Mouse (Mus musculus) bone marrow, adult 2 months (tissue): ENCODE data around the gene Acer3. TPM values are rescaled to one million over a fixed set of nuclear protein-coding genes. Genes with fewer than 3 reads are reported as not detected.

Experiments used
- H3K27ac ChIP-seq: fragments of 200-500 bp; 2 replicates; pipeline ENCODE4 v1.5.1; 2012; ENCODE audit warnings: low read depth, mild to moderate bottlenecking, control low read depth, inconsistent platforms, low read length; ENCODE audit not compliant: control insufficient read depth, poor library complexity, insufficient read depth
- H3K4me1 ChIP-seq: fragments of 200-500 bp; 2 replicates; pipeline ENCODE4 v1.6.1; 2011; ENCODE audit warnings: low read length; ENCODE audit not compliant: control insufficient read depth, insufficient read depth
- H3K4me3 ChIP-seq: fragments of 200-500 bp; replicated peaks from 2 replicates; pipeline ENCODE3; 2011; ENCODE audit warnings: mild to moderate bottlenecking, low read depth, low read length, control low read depth; ENCODE audit not compliant: control insufficient read depth
- CTCF ChIP-seq: fragments of 200-500 bp; IDR thresholded peaks from 2 replicates; pipeline ENCODE4 v1.5.1; 2011; ENCODE audit warnings: low read length, control low read depth; ENCODE audit not compliant: control insufficient read depth, insufficient read depth
- POLR2A ChIP-seq: fragments of 200-500 bp; IDR thresholded peaks from 2 replicates; pipeline ENCODE4 v1.6.1; 2011; ENCODE audit warnings: low read depth, mild to moderate bottlenecking, control low read depth, low read length, borderline replicate concordance; ENCODE audit not compliant: control insufficient read depth
- WGBS: fragments of 180-500 bp; shearing (Covaris S2); methylation state at CpG from one replicate; pipeline ENCODE4 v1.1.7; 2018; 5-methylcytosine and 5-hydroxymethylcytosine counted together
- polyA plus RNA-seq: library from polyadenylated mRNA; stranded (reverse); fragments of >200 nt; gene quantifications from 2 replicates; pipeline ENCODE4 v1.2.4, GENCODE M21; 2011; ENCODE audit warnings: low replicate concordance; ENCODE audit not compliant: missing spikeins, insufficient read depth, insufficient read length

Acer3 gene
- polyA plus RNA-seq, 1 experiment: 12.9 TPM

DNA sequence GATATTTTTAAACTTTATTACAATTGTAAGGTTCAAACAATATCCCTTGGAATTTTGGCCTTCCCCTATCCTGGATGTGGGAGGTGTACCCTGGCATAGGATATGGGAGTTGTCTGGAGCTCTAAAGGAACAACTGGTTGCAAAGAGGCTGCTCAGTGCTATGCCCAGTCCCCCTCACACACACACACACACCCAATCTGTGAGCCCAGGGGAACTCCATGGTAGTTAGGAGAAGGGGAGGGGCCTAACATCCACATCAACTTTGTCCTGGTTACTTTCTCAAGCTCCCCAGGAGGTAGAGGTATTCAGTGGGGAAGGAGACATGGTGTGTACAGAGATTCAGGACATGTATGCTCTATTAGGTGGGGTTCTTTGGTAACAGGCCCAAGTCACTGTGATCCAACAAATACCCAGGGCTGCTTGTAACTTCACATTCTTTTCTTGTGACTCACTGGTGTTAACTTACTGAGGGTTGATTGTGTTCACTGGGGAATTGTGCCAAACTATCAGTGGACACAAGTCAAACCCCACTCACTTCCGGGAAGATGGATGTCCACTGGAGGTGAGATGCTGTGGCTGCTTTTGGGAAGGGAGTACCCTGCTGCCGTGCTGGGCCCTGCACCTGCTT, 9.5 kb upstream of the Acer3 start:
- Histone ChIP-seq H3K4me1 (no peaks in the 10 kb centered on the region; the same call in 1 of the 2 replicates), H3K4me3 (no peak overlapping the region), H3K27ac (peak overlapping the region; percentile 39; the same call in 1 of the 2 replicates)
- TF ChIP-seq CTCF (no peak), POLR2A (no peak)
- 87% methylated on average over 2 of the region's 2 CpGs for WGBS

DNA sequence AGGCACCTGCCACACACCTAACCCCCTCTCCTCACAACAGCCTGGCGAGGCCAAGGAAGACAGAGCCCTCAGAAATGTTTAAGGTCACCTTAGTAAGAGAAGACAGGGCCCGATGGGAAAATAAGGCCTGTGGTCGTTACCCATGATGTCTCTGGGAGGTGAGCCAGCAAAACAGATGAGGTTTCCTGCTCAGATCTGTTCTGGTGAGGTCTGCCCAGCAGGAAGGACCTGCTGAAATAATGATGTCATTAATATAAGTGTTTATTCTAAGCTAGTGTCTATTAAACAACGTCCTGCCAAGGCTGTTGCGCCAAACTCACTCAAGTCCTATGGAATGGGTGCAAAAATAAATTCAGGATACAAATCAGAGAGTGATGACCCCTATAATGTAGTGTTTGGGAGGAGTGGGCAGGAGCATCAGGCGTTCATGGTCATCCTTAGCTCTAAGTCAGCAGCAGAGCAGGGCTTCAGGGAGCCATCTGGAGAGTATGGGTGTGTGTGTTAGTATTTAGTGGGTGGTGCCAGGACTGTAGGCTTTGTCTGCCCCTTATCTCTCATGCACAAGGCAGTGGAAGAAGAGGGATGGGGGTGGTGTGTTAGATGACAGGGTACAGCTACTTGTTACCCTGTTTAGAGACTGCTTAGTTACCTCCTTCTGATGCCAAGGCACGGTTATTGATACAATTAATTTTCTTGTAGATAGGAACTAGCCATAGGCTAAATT, 8.8 kb upstream of the Acer3 start:
- no peaks in the 10 kb centered on the region; the same call in 1 of the 2 replicates for H3K4me1 ChIP-seq
- 48% methylated on average over 7 of the region's 7 CpGs for WGBS
- H3K4me3 ChIP-seq: no peak overlapping the region
- TF ChIP-seq POLR2A: no peak
- no peak for TF ChIP-seq CTCF
- peak overlapping the region; percentile 40 for H3K27ac ChIP-seq

DNA sequence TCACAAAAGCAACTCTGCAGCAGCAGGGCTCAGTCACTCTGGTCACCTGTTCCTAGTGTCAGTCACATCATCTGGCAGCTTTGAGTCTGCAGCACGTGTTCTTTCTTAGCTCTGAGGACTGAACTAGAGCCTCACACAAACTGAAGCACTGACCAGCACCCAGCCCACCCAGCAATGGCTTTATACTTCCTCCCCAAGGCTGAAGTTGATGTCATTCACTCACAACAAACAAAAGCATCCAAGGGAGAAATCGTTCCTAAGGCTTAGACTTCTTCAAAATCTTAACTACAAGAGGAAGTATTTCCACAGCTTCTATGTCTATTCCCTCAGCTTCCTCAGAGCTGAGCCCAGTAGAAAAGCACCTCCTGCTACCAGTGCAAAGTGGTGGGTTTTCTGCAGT, 7.3 kb upstream of the Acer3 start:
- 29% methylated on average over 2 of the region's 2 CpGs for WGBS
- Histone ChIP-seq H3K27ac (no peak overlapping the region), H3K4me3 (no peak overlapping the region), H3K4me1 (peaks cover 3% of the 10 kb centered on the region; the same call in 1 of the 2 replicates)
- no peak for TF ChIP-seq CTCF
- TF ChIP-seq POLR2A: no peak

DNA sequence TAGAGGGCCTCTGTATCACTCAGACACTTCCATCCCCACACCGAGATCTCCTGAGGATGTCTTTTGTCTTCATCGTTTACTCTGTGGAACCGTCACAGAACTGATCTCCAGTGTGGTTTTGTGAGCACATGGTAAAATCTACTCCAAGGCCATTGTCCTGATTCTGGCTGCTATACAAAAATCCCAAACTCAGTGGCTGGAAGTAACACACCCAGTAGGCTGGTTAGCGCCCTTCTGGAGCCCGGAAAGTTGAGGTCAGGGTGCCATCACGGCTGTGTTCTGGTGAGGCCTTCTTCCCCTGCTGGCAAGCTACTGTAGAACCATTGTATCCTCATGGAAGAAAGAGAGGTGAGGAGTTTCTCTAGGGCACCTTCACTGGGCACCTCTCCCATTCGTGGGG, 5.0 kb upstream of the Acer3 start:
- no peak for TF ChIP-seq CTCF
- TF ChIP-seq POLR2A: no peak

DNA sequence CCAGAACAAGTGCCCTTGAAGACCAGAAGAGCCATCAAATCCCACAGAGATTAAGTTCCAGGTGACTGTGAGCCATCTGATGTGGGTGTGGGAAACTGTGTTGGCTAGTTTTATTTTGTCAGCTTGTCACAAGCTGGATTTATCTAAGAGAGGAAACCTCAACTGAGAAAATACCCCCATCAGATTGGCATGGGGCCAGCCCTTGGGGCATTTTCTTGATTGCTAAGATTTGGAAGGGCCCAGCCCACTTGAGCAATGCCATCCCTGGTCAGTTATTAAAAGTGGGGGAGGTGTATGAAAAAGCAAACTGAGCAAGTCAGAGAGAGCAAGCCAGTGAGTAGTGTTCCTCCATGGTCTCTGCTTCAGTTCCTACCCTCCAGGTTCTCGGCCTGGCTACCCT, 3.2 kb upstream of the Acer3 start:
- Histone ChIP-seq H3K27ac (no peak overlapping the region), H3K4me3 (no peak overlapping the region), H3K4me1 (peaks cover 3% of the 10 kb centered on the region; the same call in 1 of the 2 replicates)
- TF ChIP-seq POLR2A (no peak), CTCF (no peak)
- 59% methylated on average over 1 of the region's 1 CpGs for WGBS

More for the DNA sequence above, 5.0 kb upstream of the Acer3 start:
- Histone ChIP-seq H3K27ac (no peak overlapping the region), H3K4me1 (peaks cover 3% of the 10 kb centered on the region; the same call in 1 of the 2 replicates), H3K4me3 (no peak overlapping the region)
- 87% methylated on average over 7 of the region's 7 CpGs for WGBS

DNA sequence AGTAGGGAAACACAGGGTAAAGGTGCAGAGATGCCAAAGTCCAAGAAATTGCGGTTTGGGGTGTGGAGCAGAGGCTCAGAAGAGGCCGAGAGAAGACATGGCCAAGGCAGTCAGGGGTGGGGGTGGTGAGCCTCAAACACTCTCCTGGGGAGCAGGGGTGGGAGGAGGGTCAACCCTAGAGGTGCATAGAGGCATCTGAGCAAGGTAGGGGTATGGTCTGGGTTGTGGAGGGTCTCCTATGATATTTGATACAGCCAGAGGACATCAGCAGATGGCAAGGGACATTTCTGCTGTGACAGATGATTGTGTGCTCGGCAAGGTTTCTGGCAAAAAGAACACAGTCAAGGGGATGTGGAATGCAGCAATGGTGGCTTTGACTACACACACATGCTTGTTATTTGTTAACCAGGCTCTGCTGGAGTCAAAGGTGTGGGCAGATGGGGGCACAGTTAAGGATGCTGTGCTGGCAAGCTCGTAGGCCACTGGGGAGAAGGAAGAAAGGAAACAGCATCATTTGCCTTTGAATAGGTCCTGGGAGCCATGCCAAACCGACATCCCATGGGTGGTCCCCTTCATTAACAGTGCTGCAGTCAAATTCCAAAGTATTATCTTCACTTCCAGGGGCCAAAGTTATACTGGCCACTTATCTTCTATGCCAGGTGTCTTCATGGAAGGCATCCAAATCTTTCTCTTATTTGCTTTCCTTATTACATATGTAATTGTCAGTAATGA, 2.4 kb upstream of the Acer3 start:
- Histone ChIP-seq H3K4me1 (peaks cover 3% of the 10 kb centered on the region; the same call in 1 of the 2 replicates), H3K27ac (no peak overlapping the region), H3K4me3 (no peak overlapping the region)
- 64% methylated on average over 5 of the region's 5 CpGs for WGBS
- TF ChIP-seq POLR2A (no peak), CTCF (no peak)

DNA sequence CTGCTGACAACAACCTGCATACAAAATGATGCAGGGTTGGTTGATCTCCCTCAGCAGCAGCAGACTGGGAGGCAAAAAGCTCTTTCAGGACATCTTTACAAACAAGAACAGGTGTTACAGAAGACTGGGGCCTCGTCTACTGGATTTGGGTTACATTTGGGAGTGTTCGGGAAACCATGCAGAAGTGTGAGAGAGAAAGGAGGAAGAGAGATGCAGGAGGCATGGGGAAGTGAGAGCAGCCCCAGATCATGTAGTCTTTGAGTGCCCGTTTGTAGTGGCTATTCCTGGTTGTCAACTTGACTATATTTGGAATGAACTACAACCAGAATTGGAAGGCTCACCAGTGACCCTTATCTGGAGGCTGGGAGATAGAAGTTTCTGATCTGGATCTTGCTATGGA, 1.4 kb upstream of the Acer3 start:
- WGBS: 14% methylated on average over 3 of the region's 3 CpGs
- TF ChIP-seq POLR2A: no peak
- TF ChIP-seq CTCF: no peak
- Histone ChIP-seq H3K27ac (no peak overlapping the region), H3K4me1 (peaks cover 3% of the 10 kb centered on the region; the same call in 1 of the 2 replicates), H3K4me3 (no peak overlapping the region)

DNA sequence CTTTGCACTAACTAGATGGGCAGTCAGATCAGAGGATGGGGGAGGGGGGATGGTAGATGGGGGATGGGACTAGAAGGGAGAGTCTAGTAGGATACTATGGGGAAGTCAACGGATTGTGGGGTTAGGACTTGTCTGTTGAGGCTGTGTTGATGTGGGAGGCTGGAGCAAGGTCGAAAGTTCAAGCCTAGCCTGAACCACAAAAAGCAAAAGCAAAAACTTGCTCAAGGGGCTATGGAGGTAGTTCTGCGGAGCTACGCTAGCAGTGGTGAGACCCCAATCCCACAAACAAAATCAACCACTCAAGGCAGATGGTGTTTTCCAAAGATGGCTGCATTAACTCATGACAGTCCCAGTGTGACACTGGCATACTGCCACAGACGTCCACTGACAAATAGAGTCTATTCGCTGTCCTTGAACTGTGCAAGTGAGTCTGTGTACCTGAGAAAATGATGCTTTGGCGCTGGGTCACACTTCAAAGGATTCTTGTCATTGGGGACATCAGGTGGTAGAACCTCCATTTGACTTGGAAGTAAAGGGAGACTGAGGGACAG, 927 bp downstream of the Acer3 start:
- H3K4me3 ChIP-seq: no peak overlapping the region
- TF ChIP-seq POLR2A (no peak), CTCF (no peak)
- H3K4me1 ChIP-seq: peaks cover 3% of the 10 kb centered on the region; the same call in 1 of the 2 replicates
- WGBS: 80% methylated on average over 7 of the region's 7 CpGs
- H3K27ac ChIP-seq: no peak overlapping the region
